Mouse (Mus musculus) cerebellum, adult 2 months (tissue): ENCODE results near the gene Trim15.

Experiments used
- CTCF ChIP-seq: fragments of 200-500 bp; IDR thresholded peaks from 2 replicates; pipeline ENCODE4 v1.5.1; 2011; ENCODE audit warnings: low read depth, mild to moderate bottlenecking, control low read depth, low read length, moderate library complexity, borderline replicate concordance; ENCODE audit not compliant: insufficient read depth
- POLR2A ChIP-seq: fragments of 200-500 bp; IDR thresholded peaks from 2 replicates; pipeline ENCODE4 v1.6.1; 2011; ENCODE audit warnings: low read length, control low read depth, borderline replicate concordance; ENCODE audit not compliant: insufficient read depth

DNA sequence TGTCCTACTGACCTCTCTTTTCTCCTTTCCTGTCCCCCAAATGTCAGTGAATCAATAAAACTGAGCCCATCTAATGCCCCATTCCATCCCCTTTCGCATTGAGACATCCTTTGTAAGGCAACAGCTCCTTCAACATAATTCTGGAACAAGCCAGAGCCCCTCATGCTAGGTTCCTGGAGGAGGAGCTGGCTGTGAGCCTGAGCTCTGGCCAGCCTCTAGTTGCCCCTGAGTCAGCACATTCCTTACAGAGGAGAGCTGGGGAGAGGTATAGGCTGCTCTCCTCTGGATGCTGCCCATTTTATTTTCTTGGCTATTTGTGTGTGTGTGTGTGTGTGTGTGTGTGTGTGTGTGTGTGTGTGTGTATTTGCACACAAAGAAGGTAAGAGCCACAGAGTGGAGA lies 41.2 kb upstream of the Trim15 start:
- TF ChIP-seq CTCF: no peak
- TF ChIP-seq POLR2A: no peak
